Mouse (Mus musculus): Measurements from ENCODE around the gene Rab3il1. TPM values are rescaled to one million over a fixed set of nuclear protein-coding genes. Genes with fewer than 3 reads are reported as not detected.
"Not testable (repeated sequence)": the region's sequence is repeated elsewhere in the genome, so short reads cannot be mapped to it uniquely, and the experiment has no call there.

Gene Rab3il1
- total RNA-seq (2021): 10 to 100 TPM in 1 of 2 experiments, 1 to 10 TPM in 1; 9.3 to 10.1 TPM
- long read RNA-seq, full-length matches to known transcripts: 12 of 12 reads
- long read RNA-seq, partial matches to known transcripts: 0 of 12 reads
- long read RNA-seq, other reads (novel, unspliced or antisense): 0 of 12 reads

- DNase-seq (ENCODE audit: low spot score in 2 of 2): no peak
Observed at GRCm38 (mm10) chr19:10001206-10001969, at the start of gene Rab3il1, which contains the start of gene Best1. Rab3il1 (plus strand) TSS chr19:10001669. Best1 (minus strand) TSS chr19:10001633.

GRCm38 (mm10) chr19:9952390-9952789 lies 49.1 kb upstream of the Rab3il1 start:
- DNase-seq (ENCODE audit: low spot score in 2 of 2): no peak

DNA sequence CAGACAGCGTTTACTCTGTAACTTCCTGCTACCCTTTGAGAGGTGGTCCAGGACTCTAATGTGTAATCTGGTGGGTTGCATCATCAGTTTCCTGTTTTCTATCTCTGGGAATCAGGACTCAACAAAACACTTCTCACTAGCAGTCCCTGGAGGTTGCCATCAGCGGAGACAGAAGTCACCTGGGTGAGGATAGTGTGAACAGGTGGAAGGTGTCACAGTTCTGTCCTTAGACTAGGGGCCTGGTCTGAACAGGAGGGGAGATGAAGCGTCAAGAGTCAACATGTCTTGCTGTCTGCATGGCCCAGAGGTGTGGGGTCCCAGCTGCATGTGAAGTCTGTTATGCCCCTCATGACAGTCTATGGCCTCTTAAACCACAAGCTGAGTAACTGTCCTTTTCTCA lies 48.6 kb upstream of the Rab3il1 start:
- no peak for DNase-seq (ENCODE audit: low spot score in 2 of 2)

DNA sequence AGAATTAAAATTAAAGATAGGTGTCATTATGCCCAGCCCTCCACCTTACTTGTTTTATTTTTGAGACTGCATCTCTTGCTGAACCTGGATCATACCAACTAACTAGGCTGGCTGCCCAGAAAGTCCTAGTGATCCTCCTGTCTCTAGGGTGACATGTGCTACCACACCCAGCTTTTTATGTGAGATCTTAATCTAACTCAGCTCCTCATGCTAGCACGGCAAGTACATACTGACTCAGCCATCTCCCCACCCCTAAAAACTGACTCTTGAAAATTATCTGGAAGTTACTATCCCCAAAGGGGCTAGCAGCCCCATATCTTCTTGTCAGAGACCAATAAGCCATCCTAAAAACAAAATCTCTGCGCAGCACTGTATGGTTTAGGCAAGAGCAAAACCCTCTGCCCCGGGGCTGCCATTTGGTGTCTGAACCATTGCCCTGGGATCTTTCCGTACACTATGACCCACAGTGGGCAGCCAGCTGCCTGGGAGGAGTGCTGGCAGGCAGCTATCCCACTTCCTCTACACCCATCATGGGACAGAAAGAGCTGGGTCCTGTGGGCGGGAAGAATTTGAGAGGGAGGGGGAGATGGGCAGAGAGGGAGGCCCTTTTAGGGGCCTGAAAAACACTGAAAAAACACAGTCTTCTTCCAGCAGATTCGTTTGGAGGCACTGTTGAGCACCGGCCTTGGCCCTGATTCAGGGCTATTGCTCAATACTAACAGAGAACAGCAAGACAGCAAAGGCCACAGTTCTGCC lies 47.2 kb upstream of the Rab3il1 start:
- DNase-seq (ENCODE audit: low spot score in 2 of 2): peak; percentile 76 to 95

GRCm38 (mm10) chr19:9954811-9955202 lies 46.7 kb upstream of the Rab3il1 start:
- no peak for DNase-seq (ENCODE audit: low spot score in 2 of 2)

GRCm38 (mm10) chr19:9955438-9955837 lies 46.0 kb upstream of the Rab3il1 start:
- no peak for DNase-seq (ENCODE audit: low spot score in 2 of 2)

DNA sequence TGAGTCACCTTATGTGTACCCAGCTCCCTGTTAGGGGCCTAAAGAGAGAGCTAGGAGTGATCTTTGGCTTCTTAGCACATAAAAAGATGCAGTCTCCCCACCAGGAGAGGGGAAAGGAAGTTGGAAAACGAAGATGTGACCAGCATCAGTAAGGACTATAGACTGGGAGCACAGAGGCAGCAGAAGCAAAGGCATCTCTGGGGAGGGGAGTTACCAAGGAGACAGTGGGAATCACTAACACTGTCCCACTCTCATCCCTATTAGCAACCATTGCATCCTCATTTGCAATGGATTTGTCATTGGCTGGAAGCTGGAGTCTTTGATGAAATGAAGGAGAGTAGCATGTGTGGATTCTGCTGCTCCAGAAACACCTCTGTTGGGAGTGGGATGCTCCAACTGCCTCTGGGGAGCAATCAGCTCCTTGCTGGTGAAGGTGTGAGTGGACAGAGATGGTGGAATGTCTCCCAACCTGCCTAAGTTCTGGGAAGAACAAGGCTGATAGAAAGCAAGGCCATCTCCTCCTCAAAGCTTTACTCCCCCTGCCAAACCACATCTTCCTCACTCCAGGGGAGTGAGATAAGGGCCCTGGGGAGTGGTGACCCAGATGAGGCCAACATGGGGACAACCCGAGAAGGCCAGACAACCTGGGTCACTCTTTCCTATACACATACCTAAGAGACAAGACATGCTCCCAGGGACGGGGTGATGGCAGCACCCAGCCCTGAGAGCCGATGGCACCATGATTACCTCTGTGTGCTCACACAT lies 44.7 kb upstream of the Rab3il1 start:
- DNase-seq (ENCODE audit: low spot score in 2 of 2): peak in 1 of 2 experiments; percentile 49

DNA sequence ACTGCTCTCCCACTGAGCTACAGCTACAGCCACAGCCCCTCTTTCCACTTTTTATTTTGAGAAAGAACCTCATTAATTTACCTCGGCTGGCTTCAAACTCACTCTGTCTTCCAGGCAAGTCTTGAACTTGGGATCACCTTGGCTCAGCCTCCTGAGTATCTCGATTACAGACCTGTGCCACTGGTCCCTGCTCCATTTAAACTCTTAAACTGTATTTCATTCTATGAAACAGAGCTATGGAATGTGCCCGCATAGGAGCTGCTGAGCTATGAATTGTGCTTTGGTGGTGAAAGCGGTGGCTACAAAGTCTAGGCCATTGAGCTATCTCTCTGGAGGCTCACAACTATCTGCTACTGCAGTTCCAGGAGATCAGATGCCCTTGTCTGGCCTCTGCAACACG lies 43.5 kb upstream of the Rab3il1 start:
- no peak for DNase-seq (ENCODE audit: low spot score in 2 of 2)

DNA sequence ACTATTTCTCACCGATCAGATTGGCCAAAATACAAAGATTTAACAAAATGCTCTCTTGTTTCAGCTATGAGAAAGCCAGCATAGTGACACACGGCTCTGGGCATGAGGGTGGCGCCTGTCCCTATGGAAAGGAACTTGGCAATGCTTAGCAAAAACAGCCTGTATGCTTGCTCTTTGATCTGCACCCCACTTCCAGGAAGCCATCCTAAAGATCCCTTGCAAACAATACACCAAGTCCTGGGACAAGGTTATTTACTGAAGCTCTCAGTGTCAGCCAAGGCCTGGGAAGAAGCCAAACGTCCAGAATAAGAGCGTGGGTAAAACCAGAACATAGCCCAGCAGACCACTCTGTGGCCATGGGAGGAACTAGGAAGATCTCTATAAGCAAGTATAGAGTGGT lies 40.7 kb upstream of the Rab3il1 start:
- no peak for DNase-seq (ENCODE audit: low spot score in 2 of 2)

GRCm38 (mm10) chr19:9964205-9964916 lies 37.1 kb upstream of the Rab3il1 start:
- DNase-seq (ENCODE audit: low spot score in 2 of 2): peak in 1 of 2 experiments; percentile 60

GRCm38 (mm10) chr19:9966096-9966867 lies 35.2 kb upstream of the Rab3il1 start:
- no peak for DNase-seq (ENCODE audit: low spot score in 2 of 2)

GRCm38 (mm10) chr19:9968081-9968787 lies 33.2 kb upstream of the Rab3il1 start:
- no peak for DNase-seq (ENCODE audit: low spot score in 2 of 2)

DNA sequence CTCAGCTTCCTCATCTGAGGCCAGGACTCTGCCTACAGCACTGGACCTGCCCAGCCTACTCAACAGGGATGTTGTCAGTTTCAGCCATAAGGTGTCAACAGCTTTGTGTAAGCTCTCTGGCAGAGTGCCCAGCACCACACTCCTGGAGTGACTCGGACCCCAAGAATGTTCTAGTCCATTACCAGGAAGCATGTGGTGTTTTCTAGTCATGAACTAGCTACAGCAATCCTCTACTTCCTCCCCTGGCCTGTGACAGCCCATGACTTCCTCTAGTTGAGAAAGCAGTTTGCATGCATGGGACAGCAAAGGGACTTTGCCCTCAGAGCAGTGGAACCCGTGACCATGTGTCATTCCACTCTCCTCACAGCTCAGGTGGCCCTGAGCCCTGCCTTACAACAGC lies 26.6 kb upstream of the Rab3il1 start:
- DNase-seq (ENCODE audit: low spot score in 2 of 2): not testable (repeated sequence)

DNA sequence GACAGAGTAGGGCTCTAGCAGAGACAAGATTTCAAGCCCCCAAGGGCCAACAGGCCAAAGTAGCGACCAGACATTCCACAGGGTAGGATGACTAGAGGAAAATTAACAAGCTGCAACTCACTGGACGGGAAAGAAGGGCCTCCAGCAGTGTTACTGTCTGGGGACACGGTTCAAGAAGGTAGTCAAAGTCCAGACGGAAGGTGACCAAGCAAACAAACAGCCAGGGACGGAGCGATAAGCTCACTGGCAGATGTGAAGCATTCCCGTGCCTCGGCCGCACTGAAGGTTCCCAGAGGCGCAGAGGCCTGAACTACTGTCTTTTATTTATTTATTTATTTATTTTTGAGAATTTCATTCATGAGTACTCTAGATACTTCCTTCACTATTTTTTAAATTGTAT lies 24.4 kb upstream of the Rab3il1 start:
- DNase-seq (ENCODE audit: low spot score in 2 of 2): no peak

- DNase-seq (ENCODE audit: low spot score in 2 of 2): peak; percentile 47 to 85
Observed at GRCm38 (mm10) chr19:9978431-9978951, 23.0 kb upstream of the Rab3il1 start.

GRCm38 (mm10) chr19:9979156-9979555 lies 22.3 kb upstream of the Rab3il1 start:
- no peak for DNase-seq (ENCODE audit: low spot score in 2 of 2)

DNA sequence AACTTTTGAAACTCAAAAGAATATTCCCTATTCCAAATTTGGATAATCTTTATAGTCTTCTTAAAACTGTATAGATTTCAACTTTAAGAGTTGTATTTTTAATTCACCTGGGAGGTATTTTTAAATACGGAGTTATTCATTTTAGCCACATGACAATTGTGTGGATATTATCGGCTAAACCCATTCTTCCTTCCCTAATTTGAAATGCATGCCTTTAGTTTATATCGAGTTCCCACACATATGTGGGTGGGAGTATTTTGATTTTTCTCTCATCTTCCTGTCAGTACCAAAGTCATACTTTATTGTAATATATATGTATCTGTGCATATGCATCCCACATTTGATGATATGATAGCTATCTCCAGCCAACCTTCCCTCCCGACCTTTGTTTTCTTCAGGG lies 21.2 kb upstream of the Rab3il1 start, which contains the start of gene Fth1:
TSS of gene Fth1 (plus strand) at position 341 of the 400 bp plus-strand sequence.
- no peak for DNase-seq (ENCODE audit: low spot score in 2 of 2)

GRCm38 (mm10) chr19:9981621-9982020 lies 19.8 kb upstream of the Rab3il1 start:
- no peak for DNase-seq (ENCODE audit: low spot score in 2 of 2)

Data from layer of hippocampus, adult 18-20 months (tissue).